Mouse (Mus musculus) limb, embryonic 12.5 days (tissue): Measurements from ENCODE around the gene Rrp15. TPM values are rescaled to one million over a fixed set of nuclear protein-coding genes. Genes with fewer than 3 reads are reported as not detected.

Experiments used
- polyA plus RNA-seq: library from polyadenylated mRNA; unstranded; fragments of >200 nt; fragmentation: Nextera tagmentation; extraction: Ambion mirVana; gene quantifications from 2 replicates; pipeline ENCODE4 v1.2.1, GENCODE M21; 2016

Rrp15 gene
- polyA plus RNA-seq, 1 experiment from 2014 or later, result 77.2 TPM

Other genes with a start within 250 kb of the Rrp15 start
- 81.9 and 83.7 TPM in 2 replicates for gene Tgfb2, start 43.4 kb downstream of the Rrp15 start, polyA plus RNA-seq
- 0.09 and 0.18 TPM in 2 replicates for gene D1Pas1, start 218.1 kb upstream of the Rrp15 start, polyA plus RNA-seq